Mouse (Mus musculus) bone marrow macrophage, adult 2 months (primary cell): ENCODE data around the gene Ess2.

ENCODE experiments used
- CTCF ChIP-seq: IDR thresholded peaks from 2 replicates; pipeline ENCODE4 v1.5.1; 2012; ENCODE audit warnings: low read depth, mild to moderate bottlenecking, low read length, moderate library complexity
- POLR2A ChIP-seq: IDR thresholded peaks from 2 replicates; pipeline ENCODE4 v1.6.1; 2012; ENCODE audit warnings: mild to moderate bottlenecking, low read depth, low read length, borderline replicate concordance

DNA sequence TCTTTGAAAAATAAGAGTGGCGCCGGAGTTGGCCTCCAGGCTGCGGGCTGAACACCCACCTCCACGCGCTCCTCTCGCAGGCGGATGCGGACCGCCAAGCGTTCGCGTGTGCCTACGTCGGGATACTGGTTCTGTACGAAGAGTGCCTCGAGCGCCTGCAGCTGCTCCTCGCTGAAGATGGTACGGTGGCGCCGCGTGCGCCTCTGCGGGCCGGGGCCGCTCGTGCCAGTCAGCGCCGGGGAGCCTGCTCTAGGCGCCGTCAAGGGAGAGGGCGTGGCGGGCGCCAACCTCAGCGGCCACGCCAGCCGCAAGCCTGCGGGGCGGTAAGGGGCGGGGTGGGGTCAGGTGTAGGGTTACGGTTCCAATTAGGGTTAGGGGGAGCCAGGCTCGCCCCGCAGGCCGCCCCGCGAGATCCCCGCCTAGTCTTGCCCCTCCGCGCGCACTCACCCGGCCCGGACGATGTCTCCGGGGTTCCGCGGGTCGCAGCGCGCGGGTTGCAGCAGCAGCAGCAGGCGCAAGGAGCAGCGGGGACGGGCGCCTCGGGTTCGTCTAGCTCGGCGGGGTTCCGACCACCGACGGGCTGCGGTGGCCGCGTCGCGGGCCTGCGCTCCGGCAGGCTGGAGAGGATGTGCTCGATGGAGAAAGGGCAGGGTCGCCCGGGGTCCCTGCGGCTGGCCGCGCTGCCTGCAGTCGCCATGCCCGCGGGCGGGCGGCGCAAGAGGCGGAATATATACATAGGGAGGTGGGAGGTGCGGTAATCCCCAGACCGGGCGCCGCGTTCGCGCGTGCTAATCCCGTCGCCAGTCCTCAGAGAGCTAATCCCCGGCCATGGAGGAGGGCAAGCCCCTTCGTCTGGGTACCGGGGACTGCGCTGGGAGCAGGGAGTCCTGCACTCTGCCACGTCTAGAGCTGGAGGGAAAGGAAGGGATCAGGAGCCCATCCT, 3.4 kb upstream of the Ess2 start, which contains the start of gene Gsc2:
- TF ChIP-seq CTCF = no peak
- no peak for TF ChIP-seq POLR2A
